Mouse (Mus musculus) heart, embryonic 14.5 days (tissue): ENCODE data around the gene Obsl1. TPM values are rescaled to one million over a fixed set of nuclear protein-coding genes. Genes with fewer than 3 reads are reported as not detected.
A peak's percentile ranks its signal among the peaks of the same experiment; 100 is the strongest.

Source experiments
- ATAC-seq: fragments of 200-750 bp; cut with Nextera tagmentation; 2 replicates; pipeline ENCODE4 v1.8.0; 2017; ENCODE audit warnings: low read depth, moderate TSS enrichment; ENCODE audit not compliant: insufficient number of reproducible peaks, insufficient read depth, low FRiP score
- H3K27ac ChIP-seq, 2 experiments: fragments of 200-500 bp in 1 of 2; fragments of 300-500 bp in 1 of 2; sonication (generic) in 1 of 2; replicated peaks in 1 of 2; 2 replicates each; pipeline ENCODE4 v1.5.1; 2012 to 2014; ENCODE audit warnings: low read depth in 2 of 2, low read length in 2 of 2, control low read depth in 1 of 2, mild to moderate bottlenecking in 1 of 2, mixed read lengths in 1 of 2; ENCODE audit not compliant: control insufficient read depth in 1 of 2, insufficient read depth in 1 of 2
- H3K27me3 ChIP-seq: fragments of 300-500 bp; sonication (generic); 2 replicates; pipeline ENCODE4 v1.6.1; 2014; ENCODE audit warnings: mild to moderate bottlenecking, low read length, control low read depth; ENCODE audit not compliant: control insufficient read depth, insufficient read depth
- H3K36me3 ChIP-seq: fragments of 300-500 bp; sonication (generic); 2 replicates; pipeline ENCODE4 v1.6.1; 2014; ENCODE audit warnings: mild to moderate bottlenecking, control low read depth, low read length, mixed read lengths; ENCODE audit not compliant: control insufficient read depth, insufficient read depth
- H3K4me1 ChIP-seq, 2 experiments: fragments of 200-500 bp in 1 of 2; fragments of 300-500 bp in 1 of 2; sonication (generic) in 1 of 2; 2 replicates each; pipeline ENCODE4 v1.6.1; 2012 to 2014; ENCODE audit warnings: low read length in 2 of 2, control low read depth in 1 of 2, mixed read lengths in 1 of 2; ENCODE audit not compliant: control insufficient read depth in 2 of 2, insufficient read depth in 2 of 2
- H3K4me2 ChIP-seq: fragments of 300-500 bp; sonication (generic); 2 replicates; pipeline ENCODE4 v1.6.1; 2014; ENCODE audit warnings: mild to moderate bottlenecking, low read length
- H3K4me3 ChIP-seq, 2 experiments: fragments of 200-500 bp in 1 of 2; fragments of 300-500 bp in 1 of 2; sonication (generic) in 1 of 2; 2 replicates each; pipeline ENCODE4 v1.5.1; 2012 to 2014; ENCODE audit warnings: low read length in 2 of 2, mild to moderate bottlenecking in 2 of 2, control low read depth in 1 of 2, low read depth in 1 of 2, moderate library complexity in 1 of 2; ENCODE audit not compliant: control insufficient read depth in 1 of 2, insufficient read depth in 1 of 2
- H3K9ac ChIP-seq: fragments of 300-500 bp; sonication (generic); 2 replicates; pipeline ENCODE4 v1.6.1; 2014; ENCODE audit warnings: mild to moderate bottlenecking, low read length
- H3K9me3 ChIP-seq: fragments of 300-500 bp; sonication (generic); 2 replicates; pipeline ENCODE4 v1.6.1; 2016; ENCODE audit warnings: low read length, control low read depth; ENCODE audit not compliant: control insufficient read depth
- WGBS: fragments of 180-500 bp; shearing (Covaris S2); extraction: QIAGEN DNeasy Blood & Tissue Kit; methylation state at CpG from one replicate; pipeline ENCODE4 v1.1.7; 2014; 5-methylcytosine and 5-hydroxymethylcytosine counted together
- polyA plus RNA-seq: library from polyadenylated mRNA; unstranded; fragments of >200 nt; fragmentation: Nextera tagmentation; extraction: Ambion mirVana; gene quantifications from 2 replicates; pipeline ENCODE4 v1.2.1, GENCODE M21; 2014

Gene Obsl1
- polyA plus RNA-seq, 1 experiment from 2014 or later: 124 TPM

GRCm38 (mm10) chr1:75479635-75479989 is 26.6 kb downstream of the Obsl1 start:
- ATAC-seq: no peak
- WGBS: under 1% methylated on average over 19 of the region's 24 CpGs
- Histone ChIP-seq H3K9me3 (no peaks in the 10 kb centered on the region), H3K9ac (peak overlapping the region; percentile 51; the same call in 1 of the 2 replicates), H3K4me3 (peak overlapping the region; percentile 68 to 81), H3K36me3 (peaks cover 26% of the 10 kb centered on the region), H3K27ac (no peak overlapping the region), H3K27me3 (peaks cover 67% of the 10 kb centered on the region), H3K4me1 (peaks cover 12 to 24% of the 10 kb centered on the region in 2 experiments), H3K4me2 (peak overlapping the region; percentile 83)

GRCm38 (mm10) chr1:75478916-75479634 is 27.2 kb downstream of the Obsl1 start, which contains the start of the genes Chpf and Tmem198:
Gene Chpf (minus strand): TSS chr1:75479307.
Gene Tmem198 (plus strand): TSS chr1:75479532.
- WGBS: 0% methylated on average over 56 of the region's 76 CpGs
- H3K4me2 ChIP-seq: peak within 1 kb of the TSS; percentile 83
- ATAC-seq: peak; percentile 88
- peaks cover 12 to 24% of the 10 kb centered on the region in 2 experiments for H3K4me1 ChIP-seq
- H3K27me3 ChIP-seq: peaks cover 66% of the 10 kb centered on the region
- peak within 1 kb of the TSS; percentile 80 for H3K9ac ChIP-seq
- H3K27ac ChIP-seq: peak within 1 kb of the TSS; percentile 64 to 72
- no peaks in the 10 kb centered on the region for H3K9me3 ChIP-seq
- H3K4me3 ChIP-seq: peak within 1 kb of the TSS; percentile 68 to 81
- peaks cover 31% of the 10 kb centered on the region for H3K36me3 ChIP-seq

- Histone ChIP-seq H3K36me3 (peaks cover 37% of the 10 kb centered on the region), H3K4me3 (peak overlapping the region; percentile 68 to 81), H3K9me3 (no peaks in the 10 kb centered on the region), H3K4me1 (peaks cover 12 to 24% of the 10 kb centered on the region in 2 experiments), H3K27ac (peak overlapping the region; percentile 64 to 72), H3K27me3 (peaks cover 64% of the 10 kb centered on the region), H3K4me2 (peak overlapping the region; percentile 83), H3K9ac (peak overlapping the region; percentile 80)
- peak; percentile 0; the same call in 1 of the 2 replicates for ATAC-seq
- 0% methylated on average over 19 of the region's 25 CpGs for WGBS
These were observed 27.8 kb downstream of the Obsl1 start for GRCm38 (mm10) chr1:75478497-75478896.

DNA sequence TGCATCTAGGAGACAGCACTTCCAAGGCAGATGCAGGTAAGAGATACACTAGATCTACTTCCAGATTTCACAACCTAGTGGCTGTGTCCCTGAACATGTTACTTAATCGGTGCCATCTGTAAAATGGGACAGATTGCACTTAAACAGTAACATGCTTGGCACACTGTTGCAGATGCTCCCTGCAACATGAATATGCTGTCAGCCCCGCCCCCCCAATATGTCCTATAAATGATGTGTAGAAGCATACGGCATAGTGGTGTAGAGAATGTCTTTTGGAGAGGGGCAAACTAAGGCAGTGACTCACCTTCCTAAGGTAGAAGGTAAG is 28.3 kb downstream of the Obsl1 start:
- 43% methylated on average over 3 of the region's 3 CpGs for WGBS
- no peak for ATAC-seq
- peaks cover 43% of the 10 kb centered on the region for H3K36me3 ChIP-seq
- no peaks in the 10 kb centered on the region for H3K9me3 ChIP-seq
- H3K4me2 ChIP-seq: peak overlapping the region; percentile 83
- peaks cover 12 to 24% of the 10 kb centered on the region in 2 experiments for H3K4me1 ChIP-seq
- H3K9ac ChIP-seq: peak overlapping the region; percentile 80
- peak overlapping the region in 1 of 2 experiments; percentile 68; a peak in 2 of 4 replicates for H3K4me3 ChIP-seq
- peaks cover 64% of the 10 kb centered on the region for H3K27me3 ChIP-seq
- no peak overlapping the region for H3K27ac ChIP-seq

GRCm38 (mm10) chr1:75477264-75477965 is 28.8 kb downstream of the Obsl1 start:
- H3K9ac ChIP-seq: peak overlapping the region; percentile 28; the same call in 1 of the 2 replicates
- 10% methylated on average over 35 of the region's 35 CpGs for WGBS
- peaks cover 46% of the 10 kb centered on the region for H3K36me3 ChIP-seq
- H3K4me1 ChIP-seq: peaks cover 12 to 24% of the 10 kb centered on the region in 2 experiments
- H3K27ac ChIP-seq: no peak overlapping the region
- H3K4me2 ChIP-seq: peak overlapping the region; percentile 83
- ATAC-seq: no peak
- peaks cover 62% of the 10 kb centered on the region for H3K27me3 ChIP-seq
- no peaks in the 10 kb centered on the region for H3K9me3 ChIP-seq
- peak overlapping the region; percentile 25 to 68; a peak in 3 of 4 replicates for H3K4me3 ChIP-seq

DNA sequence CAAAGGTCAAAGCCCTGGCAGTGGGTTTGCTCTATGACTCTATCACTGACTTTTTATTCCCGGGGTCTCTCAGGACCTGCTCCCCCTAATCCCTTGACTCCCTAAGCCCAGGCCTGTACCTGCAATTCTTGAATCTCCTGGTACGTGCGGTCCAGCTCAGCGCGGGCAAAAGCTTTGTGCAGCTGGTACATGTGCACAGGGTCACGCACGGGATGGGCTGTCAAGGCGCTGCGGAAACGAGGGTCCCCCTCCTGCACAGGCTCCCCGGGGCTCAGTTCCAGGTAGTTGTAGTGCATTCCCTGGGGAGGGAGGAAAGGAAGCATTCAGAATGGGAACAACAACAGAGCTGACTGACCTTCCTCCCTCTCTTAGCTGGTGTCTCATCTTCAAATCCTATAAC is 29.8 kb downstream of the Obsl1 start:
- no peak overlapping the region for H3K9ac ChIP-seq
- no peak overlapping the region for H3K4me3 ChIP-seq
- no peaks in the 10 kb centered on the region for H3K9me3 ChIP-seq
- peaks cover 12 to 24% of the 10 kb centered on the region in 2 experiments for H3K4me1 ChIP-seq
- WGBS: 95% methylated on average over 11 of the region's 11 CpGs
- no peak overlapping the region for H3K27ac ChIP-seq
- peaks cover 58% of the 10 kb centered on the region for H3K27me3 ChIP-seq
- no peak for ATAC-seq
- H3K36me3 ChIP-seq: peaks cover 46% of the 10 kb centered on the region
- H3K4me2 ChIP-seq: no peak overlapping the region

DNA sequence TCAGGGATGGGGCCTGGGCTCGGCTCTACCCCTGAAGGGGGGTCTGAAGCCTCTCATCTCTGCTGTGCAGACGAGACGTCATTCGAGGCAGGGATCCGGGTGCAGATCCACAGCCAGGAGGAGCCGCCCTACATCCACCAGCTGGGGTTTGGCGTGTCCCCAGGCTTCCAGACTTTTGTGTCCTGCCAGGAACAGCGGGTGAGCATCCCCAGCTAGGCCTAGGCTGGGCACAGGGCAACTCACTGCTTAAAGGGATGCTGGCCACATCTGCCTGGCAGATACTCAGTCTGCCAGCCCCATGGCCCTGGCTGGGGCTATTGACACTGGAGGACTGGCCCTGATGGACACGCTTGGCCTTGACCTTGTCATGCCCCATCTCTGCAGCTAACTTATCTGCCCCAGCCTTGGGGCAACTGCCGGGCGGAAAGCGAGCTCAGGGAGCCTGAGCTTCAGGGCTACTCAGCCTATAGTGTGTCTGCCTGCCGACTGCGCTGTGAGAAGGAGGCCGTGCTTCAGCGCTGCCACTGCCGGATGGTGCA is 36.9 kb downstream of the Obsl1 start:
- no peaks in the 10 kb centered on the region for H3K9me3 ChIP-seq
- no peak overlapping the region for H3K27ac ChIP-seq
- 72% methylated on average over 17 of the region's 17 CpGs for WGBS
- H3K36me3 ChIP-seq: peaks cover 18% of the 10 kb centered on the region
- no peak for ATAC-seq
- no peak overlapping the region for H3K9ac ChIP-seq
- H3K4me1 ChIP-seq: peaks cover 8 to 9% of the 10 kb centered on the region in 2 experiments
- H3K27me3 ChIP-seq: peaks cover 43% of the 10 kb centered on the region
- H3K4me2 ChIP-seq: no peak overlapping the region
- no peak overlapping the region for H3K4me3 ChIP-seq
